Mouse (Mus musculus) urinary bladder, postnatal 4 days (tissue): Measurements from ENCODE around the gene Adam26b.
"Not testable (repeated sequence)": the region's sequence is repeated elsewhere in the genome, so short reads cannot be mapped to it uniquely, and the experiment has no call there.

Source experiments
- DNase-seq, 2 experiments: peaks; one replicate each; pipeline ENCODE4 v3.0.0; 2021 to 2022; ENCODE audit warnings: low spot score in 2 of 2

Adam26b gene

DNA sequence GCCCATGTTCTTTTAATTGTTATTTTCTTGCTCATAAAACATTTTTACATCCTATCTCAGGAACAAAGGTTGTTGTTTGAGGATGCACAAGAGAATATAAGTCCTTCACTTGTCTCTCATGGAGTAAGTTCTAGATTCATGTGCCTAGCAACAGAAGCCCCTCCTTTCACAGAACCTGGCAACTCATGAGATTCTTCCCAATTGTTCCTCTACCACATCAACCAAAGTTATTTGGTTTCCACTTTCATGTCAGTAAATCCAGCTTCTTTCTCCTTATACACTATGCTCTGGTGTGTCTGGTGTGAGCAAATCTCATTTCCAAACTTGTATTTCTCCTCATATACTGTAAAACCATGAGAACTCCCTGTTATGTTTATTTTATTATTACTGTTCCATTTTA lies at the start of gene Adam26b:
Gene Adam26b (minus strand): TSS at position 101 of the 400 bp plus-strand sequence.
- not testable (repeated sequence) for DNase-seq

GRCm38 (mm10) chr8:43576607-43577006 lies 48.7 kb upstream of the Adam26b start, which contains the start of gene Adam26a:
Adam26a (minus strand) TSS chr8:43576707.
- not testable (repeated sequence) for DNase-seq
